8 mouse cellular contexts compared by ENCODE assay signal in the genomic region with DNA sequence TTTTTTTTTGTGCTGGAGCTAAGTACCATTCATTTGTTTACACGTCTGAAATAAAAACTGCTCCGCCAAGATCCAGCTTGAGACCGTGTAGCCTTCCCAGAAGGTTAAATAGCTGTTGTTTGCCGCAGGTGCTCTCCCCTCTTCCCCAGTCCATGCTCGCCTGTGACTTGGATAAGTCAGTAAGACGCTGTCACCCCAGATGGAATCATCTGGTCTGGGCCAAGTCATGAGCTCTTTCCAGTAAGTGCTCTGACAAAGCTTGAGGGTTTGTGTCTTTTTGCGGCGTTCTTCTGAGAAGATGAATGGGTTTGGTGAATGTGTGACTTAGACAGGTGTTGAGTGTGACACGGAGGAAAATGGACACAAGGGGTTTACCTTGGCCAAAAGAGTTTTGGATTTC.
DNase-seq lines count a peak whose midpoint lies in the region; ATAC-seq and TF ChIP-seq lines count a peak whose summit lies in the region.

No protein-coding gene starts in this region.

- no peaks in the 10 kb centered on the region for H3K27me3 ChIP-seq in cerebellum, adult 2 months (ENCODE audit: control insufficient read depth, insufficient read depth, low read length)
- no peaks in the 10 kb centered on the region for H3K27me3 ChIP-seq in lung, embryonic 15.5 days
- H3K27me3 ChIP-seq in limb, embryonic 13.5 days: no peaks in the 10 kb centered on the region
- no peaks in the 10 kb centered on the region for H3K27me3 ChIP-seq in stomach, embryonic 15.5 days (replicated peaks)

- H3K27ac ChIP-seq in cerebellum, adult 2 months (ENCODE audit: insufficient read depth, low read length): no peak overlapping the region
- H3K27ac ChIP-seq in lung, embryonic 15.5 days: no peak overlapping the region
- H3K27ac ChIP-seq in limb, embryonic 13.5 days: no peak overlapping the region
- no peak overlapping the region for H3K27ac ChIP-seq in stomach, embryonic 15.5 days

- H3K9ac ChIP-seq in lung, embryonic 15.5 days: no peak overlapping the region
- H3K9ac ChIP-seq in limb, embryonic 13.5 days: peak overlapping the region; percentile 70
- no peak overlapping the region for H3K9ac ChIP-seq in stomach, embryonic 15.5 days

- no peaks in the 10 kb centered on the region for H3K36me3 ChIP-seq in lung, embryonic 15.5 days
- H3K36me3 ChIP-seq in limb, embryonic 13.5 days: no peaks in the 10 kb centered on the region
- H3K36me3 ChIP-seq in stomach, embryonic 15.5 days: no peaks in the 10 kb centered on the region

- peaks cover 12% of the 10 kb centered on the region for H3K4me1 ChIP-seq in cerebellum, adult 2 months (ENCODE audit: control insufficient read depth, insufficient read depth, low read length)
- H3K4me1 ChIP-seq in lung, embryonic 15.5 days: peaks cover 30% of the 10 kb centered on the region
- peaks cover 47% of the 10 kb centered on the region for H3K4me1 ChIP-seq in limb, embryonic 13.5 days
- peaks cover 7% of the 10 kb centered on the region; the same call in 1 of the 2 replicates for H3K4me1 ChIP-seq in stomach, embryonic 15.5 days

- H3K9me3 ChIP-seq in lung, embryonic 15.5 days: no peaks in the 10 kb centered on the region
- H3K9me3 ChIP-seq in limb, embryonic 13.5 days: no peaks in the 10 kb centered on the region
- no peaks in the 10 kb centered on the region for H3K9me3 ChIP-seq in stomach, embryonic 15.5 days

- peak in 1 of 2 experiments; percentile 37 for DNase-seq in cerebellum, adult 2 months
- DNase-seq in cerebellum, postnatal 4 days (ENCODE audit: low spot score in 2 of 2): no peak
- DNase-seq in lung, adult 18-20 months: no peak
- no peak for DNase-seq in gastrocnemius, adult 18-20 months (ENCODE audit: low spot score)
- no peak for DNase-seq in left cerebral cortex, adult 8-10 months (ENCODE audit: low spot score in 2 of 2)

- 19% methylated on average over 9 of the region's 9 CpGs for whole genome bisulfite sequencing in cerebellum, adult 2 months
- WGBS in lung, embryonic 15.5 days: 21% methylated on average over 9 of the region's 9 CpGs
- 38% methylated on average over 9 of the region's 9 CpGs for WGBS in limb, embryonic 13.5 days
- WGBS in stomach, embryonic 15.5 days: 17% methylated on average over 9 of the region's 9 CpGs

- no peak for TF ChIP-seq POLR2A in cerebellum, adult 2 months (IDR thresholded peaks at IDR 0.05; ENCODE audit: borderline replicate concordance, insufficient read depth, low read length)

- TF ChIP-seq CTCF in cerebellum, adult 2 months (IDR thresholded peaks at IDR 0.05; ENCODE audit: borderline replicate concordance, insufficient read depth, low read depth, low read length): no peak

- H3K4me3 ChIP-seq in cerebellum, adult 2 months (replicated peaks; ENCODE audit: insufficient read depth, low read depth, low read length): peak overlapping the region; percentile 51
- H3K4me3 ChIP-seq in lung, embryonic 15.5 days: peak overlapping the region; percentile 48
- peak overlapping the region; percentile 58 for H3K4me3 ChIP-seq in limb, embryonic 13.5 days
- peak overlapping the region; percentile 44 for H3K4me3 ChIP-seq in stomach, embryonic 15.5 days (replicated peaks)

- no peak for ATAC-seq in lung, embryonic 15.5 days (ENCODE audit: borderline replicate concordance, extremely low read depth, low FRiP score, low TSS enrichment)
- no peak for ATAC-seq in limb, embryonic 13.5 days (ENCODE audit: low FRiP score, low read depth)
- ATAC-seq in stomach, embryonic 15.5 days (ENCODE audit: insufficient read depth, low FRiP score, low read depth): no peak

- H3K4me2 ChIP-seq in lung, embryonic 15.5 days: peak overlapping the region; percentile 71
- H3K4me2 ChIP-seq in limb, embryonic 13.5 days (replicated peaks): peak overlapping the region; percentile 83
- peak overlapping the region; percentile 74 for H3K4me2 ChIP-seq in stomach, embryonic 15.5 days
